Comparison of ENCODE assay signal across 21 mouse cellular contexts in genomic region chr7:75282951-75283350, GRCm38 (mm10). TPM values are rescaled to one million over a fixed set of nuclear protein-coding genes. Genes with fewer than 3 reads are reported as not detected.
DNase-seq lines count a peak whose midpoint lies in the region; ATAC-seq and TF ChIP-seq lines count a peak whose summit lies in the region.
"Had no signal": no experiment of that assay in that cellular context is flagged by ENCODE, and none has a peak within 500 bp of the region (broad histone marks: within the 10 kb centered on the region; RNA-seq: fewer than 3 reads in every experiment).

No protein-coding gene starts in this region.

- peak overlapping the region; percentile 73 for H3K27ac ChIP-seq in left cerebral cortex, adult 2 months
- H3K27ac ChIP-seq: gastrocnemius, adult 2 months; heart, embryonic 13.5 days; hindbrain, embryonic 14.5 days; intestine, embryonic 15.5 days; liver, embryonic 14.5 days; lung, embryonic 15.5 days had no signal

- no peak overlapping the region for H3K4me3 ChIP-seq in left cerebral cortex, adult 2 months
- H3K4me3 ChIP-seq: gastrocnemius, adult 2 months; heart, embryonic 13.5 days; intestine, embryonic 15.5 days; lung, embryonic 15.5 days had no signal

- peak; percentile 86 for ATAC-seq in cerebellum, adult (ENCODE audit: insufficient number of reproducible peaks, low FRiP score, low TSS enrichment)
- ATAC-seq: forebrain, embryonic 16.5 days; intestine, embryonic 15.5 days; midbrain, embryonic 16.5 days had no signal

- TF ChIP-seq CTCF in left cerebral cortex, adult 2 months (IDR thresholded peaks at IDR 0.05): no peak

- intact Hi-C loops in left cerebral cortex, adult 2 months (cut with DNase I): no loop called here
- intact Hi-C loops in left cerebral cortex, postnatal 10 days (cut with DNase I): no loop called here

- DNase-seq in cerebellum, postnatal 4 days (ENCODE audit: low spot score in 2 of 2): no peak
- DNase-seq in left cerebral cortex, adult 2 months (ENCODE audit: extremely low spot score in 1 of 2, low spot score in 2 of 2): no peak
- DNase-seq in left cerebral cortex, postnatal 10 days (ENCODE audit: extremely low spot score in 1 of 2, low spot score in 2 of 2): no peak
- peak; percentile 89 for DNase-seq in cerebellum, adult 9-10 months
- DNase-seq in testis, postnatal 10 days (ENCODE audit: low spot score): peak; percentile 48
- no peak for DNase-seq in retina, postnatal 1 day
- DNase-seq in gastrocnemius, postnatal 4 days (ENCODE audit: low spot score in 2 of 2): no peak
- DNase-seq: embryo, embryonic 11 days; gastrocnemius, adult 2 months; lung, postnatal 4 days; thymus, adult 18-20 months; thymus, postnatal 4 days had no signal

RNA-seq across cellular contexts. Expression of gene Sv2b, which starts 26.1 kb away (rescaled TPM):
- total RNA-seq in left cerebral cortex, adult 2 months (2021): 100 to 1,000 TPM; 348 to 386 TPM
- 100 to 1,000 TPM; 232 to 249 TPM for total RNA-seq in left cerebral cortex, postnatal 10 days (2021)
- 1 to 10 TPM; 2.4 to 3.5 TPM for total RNA-seq in gastrocnemius, postnatal 4 days (2021)
- total RNA-seq: granulocyte monocyte progenitor cell, adult 5-6 weeks had no signal

Comparison
In these comparisons a context has a peak if more than half of its experiments do, and no peak if none do; other contexts are left out.
1. DNase-seq: peak in cerebellum, adult 9-10 months (single experiment) and testis, postnatal 10 days (single experiment); none in cerebellum, postnatal 4 days (0 of 2), left cerebral cortex, adult 2 months (0 of 2), left cerebral cortex, postnatal 10 days (0 of 2), retina, postnatal 1 day (single experiment) and gastrocnemius, postnatal 4 days (0 of 2).
2. RNA of gene Sv2b, which starts 26.1 kb away (total RNA-seq): 348 to 386 TPM in left cerebral cortex, adult 2 months and 232 to 249 TPM in left cerebral cortex, postnatal 10 days; 2.4 to 3.5 TPM in gastrocnemius, postnatal 4 days; every median in the first group is over 10 times any median in the second.